Mouse (Mus musculus): Measurements from ENCODE around the gene Patj.

The Patj gene

DNA sequence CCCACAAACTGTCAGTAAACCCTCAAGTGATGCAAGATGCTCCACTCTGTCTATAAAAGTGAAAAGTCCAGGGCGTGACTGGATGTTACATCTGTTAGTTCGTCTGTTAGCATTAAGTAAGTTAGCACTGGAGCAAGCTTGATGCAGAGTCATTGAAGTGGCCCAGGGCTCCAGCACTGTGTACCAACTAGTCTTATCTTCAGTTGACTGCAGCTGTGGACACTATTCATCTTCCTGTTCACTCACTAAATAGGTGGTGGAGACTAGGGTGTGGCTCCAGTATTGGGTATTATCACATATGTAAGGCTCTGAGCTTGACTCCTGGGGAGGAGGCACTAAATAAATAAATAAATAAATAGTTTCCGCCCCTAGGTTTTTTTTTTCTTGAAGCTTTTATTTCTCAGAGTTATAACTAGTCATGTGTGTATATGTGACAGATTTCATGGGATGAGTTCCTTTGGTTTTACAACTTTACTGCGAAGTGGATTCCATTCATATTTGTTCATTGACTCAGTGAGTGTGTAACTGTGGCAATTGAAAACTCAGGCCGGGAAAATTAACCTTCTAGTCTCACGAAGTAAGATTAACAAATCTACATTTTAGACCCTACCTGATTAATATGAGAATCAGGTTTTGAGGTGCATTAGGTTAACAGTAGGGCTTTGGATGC lies 168.7 kb downstream of the Patj start:
- in situ Hi-C loops (cut with MboI, MseI): no loop called here

DNA sequence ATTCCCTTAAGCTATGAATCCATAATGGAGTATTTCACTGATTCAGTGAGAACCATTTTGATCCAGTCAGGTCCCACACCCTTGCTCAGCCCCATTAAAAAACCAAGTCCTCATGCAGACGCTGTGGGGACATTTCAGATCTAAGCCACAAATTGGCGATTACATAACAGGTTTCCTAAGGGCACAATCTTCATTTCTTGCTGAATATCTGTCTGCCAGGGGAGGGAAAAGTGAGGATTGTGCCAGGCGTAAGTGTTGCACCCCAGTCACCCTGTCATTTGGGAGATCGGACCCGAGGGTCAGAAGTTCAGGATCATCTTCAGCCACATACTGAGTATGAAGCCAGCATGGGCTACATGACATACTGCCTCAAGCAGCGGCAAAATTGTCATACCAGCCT lies 171.2 kb downstream of the Patj start:
- in situ Hi-C loops (cut with MboI, MseI): no loop called here

- in situ Hi-C loops (cut with MboI, MseI): no loop called here
These were observed 171.9 kb downstream of the Patj start for GRCm38 (mm10) chr4:98567457-98567856.

DNA sequence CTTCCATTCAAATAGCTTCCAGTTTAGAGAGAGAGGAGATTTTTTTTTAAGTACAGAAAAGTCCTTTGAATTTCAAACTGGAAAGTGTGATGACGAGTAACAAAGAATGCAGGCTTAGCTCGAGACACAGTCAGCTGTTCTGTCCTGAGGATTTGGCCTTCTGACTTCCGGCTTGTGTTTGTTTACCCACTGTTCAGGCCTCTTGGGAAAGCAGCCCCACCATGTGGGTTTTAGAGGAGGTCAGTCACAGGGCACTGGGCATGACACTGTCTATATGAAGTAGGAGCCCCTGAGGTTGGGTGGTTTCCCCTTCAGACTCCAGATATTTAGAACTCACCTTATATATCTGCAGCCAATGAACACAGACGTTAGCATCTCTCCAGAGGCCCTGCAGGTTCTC lies 174.3 kb downstream of the Patj start:
- in situ Hi-C loops (cut with MboI, MseI): no loop called here

DNA sequence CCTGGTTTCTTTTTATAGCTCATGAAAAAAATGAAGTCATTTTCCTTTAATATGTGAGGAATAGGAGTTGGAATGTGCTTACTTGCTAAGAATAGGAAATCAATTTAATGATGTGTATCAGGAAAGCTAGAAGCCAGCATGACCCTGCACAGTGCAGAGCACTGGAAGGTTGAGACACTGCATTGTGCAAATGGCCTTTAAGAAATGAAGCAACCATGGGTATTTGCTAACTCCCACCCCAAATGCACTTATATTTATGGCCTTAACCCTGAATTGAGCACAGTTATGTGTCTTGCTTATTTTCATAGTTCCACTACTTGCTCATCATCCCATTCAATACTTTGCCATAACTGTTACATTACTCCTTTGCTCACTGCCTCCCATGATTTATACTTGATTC lies 181.7 kb downstream of the Patj start:
- in situ Hi-C loops (cut with MboI, MseI): no loop called here

DNA sequence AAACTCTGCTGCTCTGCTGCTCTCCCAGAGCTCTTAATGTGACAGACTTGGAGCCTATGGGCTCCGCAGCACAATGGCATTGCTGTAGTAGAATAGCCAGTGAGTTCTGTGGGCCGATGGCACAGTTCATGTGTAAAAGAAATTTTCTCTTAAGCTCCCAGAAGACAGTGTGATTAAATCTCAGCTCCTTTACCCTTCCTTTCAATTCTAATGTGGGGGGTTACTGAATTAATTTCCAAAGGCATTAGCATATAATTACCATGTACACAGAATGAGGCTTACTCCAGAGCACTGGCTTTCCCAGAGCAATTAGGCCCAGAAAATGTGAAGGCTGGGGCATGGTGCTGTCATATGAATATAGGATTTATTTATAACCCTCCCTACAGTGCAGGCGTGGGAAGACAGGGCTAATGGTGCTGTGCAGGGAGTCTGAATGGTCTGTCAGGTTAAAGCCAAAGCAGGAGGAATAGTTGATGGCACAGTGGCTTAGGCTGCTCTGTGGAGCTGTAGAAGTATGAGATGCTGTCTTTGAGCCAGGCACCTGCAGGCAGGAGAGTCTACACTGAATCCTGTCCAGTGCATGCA lies 182.5 kb downstream of the Patj start:
- in situ Hi-C loops (cut with MboI, MseI): no loop called here

DNA sequence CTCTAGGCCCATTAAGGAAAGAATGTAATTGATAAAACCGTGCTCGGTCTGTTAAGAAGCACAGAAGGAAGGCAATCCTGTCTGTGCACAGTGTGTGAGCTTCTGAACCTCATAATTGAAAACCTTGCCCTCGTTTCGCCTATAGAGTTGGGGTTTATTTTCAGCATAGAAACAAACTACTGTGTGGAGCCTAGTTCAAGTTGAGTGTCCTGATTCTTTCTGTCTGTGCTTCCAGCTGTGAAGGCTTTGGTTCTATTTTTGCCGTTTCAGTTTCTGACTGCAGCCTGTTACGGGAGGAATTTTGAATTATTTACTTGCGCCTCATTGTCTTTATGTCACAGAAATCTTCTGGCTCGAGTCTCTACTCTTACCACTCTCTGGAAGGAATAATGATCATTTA lies 185.9 kb downstream of the Patj start:
- in situ Hi-C loops (cut with MboI, MseI): no loop called here

DNA sequence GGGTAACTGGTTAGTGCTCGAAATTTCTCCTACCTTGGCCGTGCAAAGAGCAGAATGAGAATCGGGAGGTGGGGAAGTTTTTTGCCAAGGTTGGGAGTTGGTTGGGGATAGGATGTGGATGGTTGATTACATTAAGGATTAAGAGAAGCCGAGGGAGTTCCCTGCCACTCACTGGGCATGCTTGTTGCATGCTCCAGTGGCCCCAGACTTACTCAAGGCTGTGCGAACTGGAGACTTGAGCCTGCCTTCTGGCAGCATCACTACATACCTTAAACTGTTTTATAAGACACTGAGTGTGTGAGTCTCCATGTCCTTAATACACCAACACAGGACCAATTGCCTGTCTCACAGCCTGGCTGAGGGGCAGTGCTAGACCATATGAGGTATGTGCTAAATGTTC lies 188.4 kb downstream of the Patj start:
- in situ Hi-C loops (cut with MboI, MseI): no loop called here

GRCm38 (mm10) chr4:98586303-98586702 lies 190.7 kb downstream of the Patj start:
- in situ Hi-C loops (cut with MboI, MseI): no loop called here

- in situ Hi-C loops (cut with MboI, MseI): no loop called here
These were observed 192.1 kb downstream of the Patj start for GRCm38 (mm10) chr4:98587686-98588085.

- in situ Hi-C loops (cut with MboI, MseI): no loop called here
These were observed 198.4 kb downstream of the Patj start for GRCm38 (mm10) chr4:98593961-98594360.

DNA sequence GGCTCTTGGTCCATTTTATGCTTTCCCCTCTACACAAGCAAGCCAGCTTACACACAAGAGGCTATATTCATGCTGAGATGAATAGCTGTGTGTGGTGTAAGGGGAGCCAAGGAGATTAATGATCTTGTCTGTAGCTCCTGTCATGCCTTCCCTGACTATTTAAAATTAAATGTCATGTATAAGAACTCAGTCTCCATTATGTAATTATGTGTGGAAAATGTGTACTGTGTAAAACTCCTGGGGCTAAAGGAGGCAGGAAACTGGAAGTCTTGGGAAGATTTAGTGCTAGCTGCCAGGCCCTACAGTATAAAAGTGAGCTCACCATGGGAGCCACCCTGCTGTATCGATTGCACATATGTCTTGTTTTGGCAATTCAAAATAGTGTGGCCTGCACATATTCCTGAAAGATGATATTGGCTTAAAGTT lies 203.0 kb downstream of the Patj start:
- in situ Hi-C loops (cut with MboI, MseI): no loop called here

DNA sequence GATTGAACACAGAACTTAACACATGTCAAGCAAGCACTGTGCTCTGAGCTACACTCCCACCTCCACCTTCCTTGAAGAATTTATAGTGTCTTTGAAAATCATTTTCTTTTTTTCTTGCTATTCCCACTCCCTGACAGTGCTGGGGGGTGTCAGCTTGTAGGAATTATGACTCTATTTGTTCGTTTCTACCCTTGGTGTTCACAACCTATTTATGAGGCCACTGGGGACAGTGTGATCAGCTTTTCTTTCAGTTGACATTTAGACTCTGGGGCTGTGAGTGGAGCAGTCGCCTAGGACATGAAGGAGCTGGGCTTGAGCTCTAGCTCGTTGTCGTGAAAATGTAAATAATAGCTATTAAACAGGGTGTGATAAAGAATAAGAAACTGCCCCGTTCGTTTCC lies 203.8 kb downstream of the Patj start:
- in situ Hi-C loops (cut with MboI, MseI): no loop called here

DNA sequence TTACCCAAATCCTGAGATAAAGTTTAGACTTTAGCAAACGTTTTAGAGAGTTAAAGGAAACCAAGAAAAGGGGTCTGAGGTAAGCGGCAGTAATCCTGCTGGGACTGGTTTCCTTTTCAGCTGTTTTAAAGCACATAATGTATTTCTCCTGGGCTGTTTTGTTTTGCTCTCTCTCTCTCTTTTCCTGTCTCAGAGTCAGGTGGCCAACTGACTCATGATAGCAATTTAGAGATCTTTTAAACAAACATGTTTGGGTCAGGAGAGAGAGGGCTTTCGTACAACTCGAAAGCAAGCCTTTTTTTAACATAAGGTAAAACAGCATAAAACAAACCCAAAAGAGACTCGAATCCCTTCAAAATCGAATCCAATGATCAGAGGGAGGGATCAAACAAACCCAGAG lies 207.5 kb downstream of the Patj start:
- in situ Hi-C loops (cut with MboI, MseI): loop anchor here in 1 of 2 experiments (5.0 kb wide), 1 partner anchor 89 kb away; no protein-coding TSS in a partner anchor

DNA sequence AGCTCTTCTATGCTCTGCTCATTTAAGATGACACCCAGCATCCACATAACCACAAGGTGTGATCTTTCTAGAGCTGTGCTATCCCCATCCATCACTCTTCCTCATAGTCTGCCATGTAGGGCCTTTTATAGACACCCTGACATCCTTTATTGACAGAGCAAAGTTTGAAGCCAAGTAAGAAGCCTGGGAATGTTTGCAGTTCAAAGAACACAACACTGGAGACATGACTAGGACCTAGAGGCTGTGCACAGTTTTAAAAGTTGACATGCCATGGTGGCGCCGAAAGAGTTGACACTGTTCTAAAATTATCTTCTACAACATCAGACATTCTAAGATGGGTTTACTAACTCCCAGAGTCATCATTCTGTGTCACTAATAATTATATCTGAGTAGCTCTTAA lies 214.9 kb downstream of the Patj start:
- in situ Hi-C loops (cut with MboI, MseI): no loop called here

- in situ Hi-C loops (cut with MboI, MseI): no loop called here
These were observed 218.8 kb downstream of the Patj start for GRCm38 (mm10) chr4:98614395-98614794.

- in situ Hi-C loops (cut with MboI, MseI): no loop called here
These were observed 223.6 kb downstream of the Patj start for GRCm38 (mm10) chr4:98619199-98619598.

DNA sequence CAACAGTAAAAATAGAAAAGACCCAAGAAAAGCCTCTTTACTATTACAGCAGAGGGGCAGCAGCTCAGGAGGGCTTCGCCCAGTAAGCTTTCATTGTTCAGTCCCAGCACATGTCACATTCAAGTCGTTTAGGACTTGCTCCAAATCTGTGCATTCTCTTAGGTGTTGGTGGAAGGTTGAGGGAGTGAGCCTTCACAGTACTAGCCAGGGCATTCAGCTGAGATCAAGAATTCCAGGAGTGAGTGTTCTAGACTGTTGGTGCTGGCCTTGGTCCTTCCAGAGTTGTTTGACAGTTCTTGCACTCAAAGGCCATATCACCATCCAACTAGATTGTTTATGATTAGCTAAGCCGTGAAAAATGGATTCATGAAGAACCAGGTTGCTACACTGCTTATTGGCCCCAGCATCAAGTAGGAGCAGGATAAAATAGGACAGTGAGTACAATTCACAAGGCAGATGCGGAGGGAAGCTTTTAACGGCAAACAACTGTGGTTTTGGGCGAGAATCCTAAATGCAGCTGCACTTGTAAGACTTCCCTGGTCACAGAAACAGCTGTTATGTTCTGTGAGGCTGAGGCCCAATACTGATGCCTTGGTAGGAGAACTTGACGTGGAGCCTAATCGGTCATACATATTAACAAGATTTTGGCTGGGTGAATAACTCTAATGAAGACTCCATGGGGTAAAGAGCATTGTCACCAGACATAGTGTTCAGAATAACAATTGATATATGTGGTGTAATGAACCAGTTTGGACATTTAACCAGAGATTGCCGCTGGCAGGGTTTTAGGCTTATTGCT lies 225.6 kb downstream of the Patj start:
- in situ Hi-C loops (cut with MboI, MseI): no loop called here

- in situ Hi-C loops (cut with MboI, MseI): no loop called here
These were observed 226.6 kb downstream of the Patj start for GRCm38 (mm10) chr4:98622180-98622579.

GRCm38 (mm10) chr4:98622996-98623673 lies 227.6 kb downstream of the Patj start:
- in situ Hi-C loops (cut with MboI, MseI): no loop called here

DNA sequence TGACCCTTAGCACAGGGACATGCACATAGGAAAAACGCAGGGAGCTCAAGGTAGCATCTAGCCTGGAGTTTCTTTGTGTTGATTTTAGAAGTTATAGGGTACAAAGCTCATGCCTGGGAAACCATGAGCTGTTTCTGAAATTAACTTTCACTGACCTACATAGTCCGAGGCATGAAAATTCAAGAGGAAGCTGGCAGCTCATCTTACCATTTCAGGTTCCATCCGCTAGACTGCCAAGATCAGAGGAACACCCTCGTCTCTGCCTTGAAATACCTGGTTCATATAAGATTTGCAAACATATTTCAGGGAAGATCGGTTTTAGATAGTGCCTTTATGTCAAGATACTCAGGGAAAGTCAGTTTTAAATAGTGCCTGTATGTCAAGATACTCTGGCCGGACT lies 232.7 kb downstream of the Patj start:
- in situ Hi-C loops (cut with MboI, MseI): loop anchor here in 1 of 2 experiments (25.0 kb wide), 1 partner anchor 1259 kb away; no protein-coding TSS in a partner anchor

DNA sequence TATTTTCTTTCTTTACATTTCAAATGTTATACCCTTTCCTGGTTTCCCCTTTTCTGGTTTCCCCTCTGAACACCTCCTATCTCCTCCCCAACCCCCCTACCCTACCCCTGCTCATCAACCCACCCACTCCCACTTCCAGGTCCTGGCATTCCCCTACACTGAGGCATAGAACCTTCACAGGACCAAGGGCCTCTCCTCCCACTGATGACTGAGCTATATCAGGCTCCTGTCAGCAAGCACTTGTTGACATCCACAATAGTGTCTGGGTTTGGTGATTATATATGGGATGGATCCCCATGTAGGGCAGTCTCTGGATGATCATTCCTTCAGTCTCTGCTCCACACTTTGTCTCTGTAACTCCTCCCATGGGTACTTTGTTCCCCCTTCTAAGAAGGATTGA lies 233.6 kb downstream of the Patj start:
- in situ Hi-C loops (cut with MboI, MseI): loop anchor here in 1 of 2 experiments (25.0 kb wide), 1 partner anchor 1258 kb away; no protein-coding TSS in a partner anchor
